Mouse (Mus musculus) bone marrow, adult 2 months (tissue): ENCODE measurements around the gene Arx.
A peak's percentile ranks its signal among the peaks of the same experiment; 100 is the strongest.

Experiments
- CTCF ChIP-seq: fragments of 200-500 bp; IDR thresholded peaks from 2 replicates; pipeline ENCODE4 v1.5.1; 2011; ENCODE audit warnings: low read length, control low read depth; ENCODE audit not compliant: control insufficient read depth, insufficient read depth
- POLR2A ChIP-seq: fragments of 200-500 bp; IDR thresholded peaks from 2 replicates; pipeline ENCODE4 v1.6.1; 2011; ENCODE audit warnings: low read depth, mild to moderate bottlenecking, control low read depth, low read length, borderline replicate concordance; ENCODE audit not compliant: control insufficient read depth

GRCm38 (mm10) chrX:93281028-93281723 lies 5.1 kb upstream of the Arx start:
- TF ChIP-seq CTCF, result peak; percentile 44; the same call in 1 of the 2 replicates
- no peak for TF ChIP-seq POLR2A
